Mouse (Mus musculus) liver, adult 2 months (tissue): ENCODE results near the gene Copa.

Source experiments
- CTCF ChIP-seq: fragments of 200-500 bp; IDR thresholded peaks from 2 replicates; pipeline ENCODE4 v1.5.1; 2011; ENCODE audit warnings: low read depth, low read length, control low read depth
- POLR2A ChIP-seq: fragments of 200-500 bp; IDR thresholded peaks from 2 replicates; pipeline ENCODE4 v1.6.1; 2011; ENCODE audit warnings: low read length, control low read depth; ENCODE audit not compliant: insufficient read depth; ENCODE audit errors: extremely low read depth

DNA sequence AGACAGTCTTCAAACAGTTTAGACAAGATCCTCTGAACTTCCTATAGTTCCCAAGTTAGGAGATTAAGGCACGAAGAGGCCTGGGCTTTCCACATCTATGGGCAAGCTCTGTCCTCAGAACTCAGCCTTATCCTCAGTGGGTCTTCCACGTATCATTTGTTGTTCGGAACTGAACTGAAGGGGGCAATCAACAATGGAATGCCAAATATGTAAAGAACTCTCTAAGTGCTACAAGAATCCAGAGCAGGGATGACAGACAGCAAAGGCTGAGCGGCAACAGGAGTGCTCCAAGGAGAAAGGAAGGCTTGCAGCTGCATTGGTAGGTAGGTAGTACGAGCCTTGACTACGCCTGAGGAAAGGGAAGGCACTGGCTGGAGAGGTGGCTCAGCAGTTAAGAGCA, 12.1 kb upstream of the Copa start:
- TF ChIP-seq CTCF (no peak), POLR2A (no peak)
